Mouse (Mus musculus) activated CD4-positive, CD25-positive, alpha-beta regulatory T cell, adult 4 months (primary cell): ENCODE results near the gene Adam8. TPM values are rescaled to one million over a fixed set of nuclear protein-coding genes. Genes with fewer than 3 reads are reported as not detected.

Source experiments
- ATAC-seq: one replicate; pipeline ENCODE4 v1.8.0; 2017
- polyA plus RNA-seq, 2 experiments: library from polyadenylated mRNA; unstranded; fragments of 100-300 nt; shearing (Covaris generic); gene quantifications; one replicate each; pipeline ENCODE4 v1.2.1; 2017

Adam8 gene
- polyA plus RNA-seq, result 1 to 10 TPM; 9.6 to 9.9 TPM

GRCm38 (mm10) chr7:139992406-139992805 is at the start of gene Adam8:
TSS of gene Adam8 (minus strand) at chr7:139992562.
- peak; percentile 77 for ATAC-seq

GRCm38 (mm10) chr7:140037171-140037555 is 44.8 kb upstream of the Adam8 start:
- no peak for ATAC-seq

GRCm38 (mm10) chr7:140036281-140037170 is 44.2 kb upstream of the Adam8 start, which contains the start of the genes Zfp511 and Tubgcp2:
TSS of gene Zfp511 (plus strand) at chr7:140036391.
TSS of gene Tubgcp2 (minus strand) at chr7:140036669.
- peak; percentile 88 for ATAC-seq

GRCm38 (mm10) chr7:140035456-140035855 is 43.1 kb upstream of the Adam8 start:
- no peak for ATAC-seq

- ATAC-seq, result no peak
Measured at GRCm38 (mm10) chr7:140033386-140033785, 41.0 kb upstream of the Adam8 start.

GRCm38 (mm10) chr7:140032366-140032765 is 40.0 kb upstream of the Adam8 start:
- no peak for ATAC-seq

- no peak for ATAC-seq
Measured at GRCm38 (mm10) chr7:140031771-140032170, 39.4 kb upstream of the Adam8 start.

- ATAC-seq, result no peak
Measured at GRCm38 (mm10) chr7:140011336-140011735, 19.0 kb upstream of the Adam8 start.

- no peak for ATAC-seq
Measured at GRCm38 (mm10) chr7:140007781-140008180, 15.4 kb upstream of the Adam8 start.

GRCm38 (mm10) chr7:140006861-140007611 is 14.7 kb upstream of the Adam8 start:
- no peak for ATAC-seq

- no peak for ATAC-seq
Measured at GRCm38 (mm10) chr7:140004666-140005065, 12.3 kb upstream of the Adam8 start.

GRCm38 (mm10) chr7:140001086-140001740 is 8.9 kb upstream of the Adam8 start:
- ATAC-seq, result no peak

- no peak for ATAC-seq
Measured at GRCm38 (mm10) chr7:139998691-139999350, 6.5 kb upstream of the Adam8 start.

- peak; percentile 60 for ATAC-seq
Measured at GRCm38 (mm10) chr7:139994676-139995075, 2.3 kb upstream of the Adam8 start.

GRCm38 (mm10) chr7:139994202-139994601 is 1.8 kb upstream of the Adam8 start:
- ATAC-seq, result no peak

- no peak for ATAC-seq
Measured at GRCm38 (mm10) chr7:139993532-139993931, 1.2 kb upstream of the Adam8 start.

GRCm38 (mm10) chr7:139990864-139991394 is 1.4 kb downstream of the Adam8 start:
- ATAC-seq, result peak; percentile 22

- no peak for ATAC-seq
Measured at GRCm38 (mm10) chr7:139988272-139988671, 4.1 kb downstream of the Adam8 start.

- no peak for ATAC-seq
Measured at GRCm38 (mm10) chr7:139984505-139984904, 7.9 kb downstream of the Adam8 start.

GRCm38 (mm10) chr7:139982058-139982457 is 10.3 kb downstream of the Adam8 start:
- no peak for ATAC-seq

- no peak for ATAC-seq
Measured at GRCm38 (mm10) chr7:139980778-139981177, 11.6 kb downstream of the Adam8 start.
